Mouse (Mus musculus) forebrain, postnatal 0 days (tissue): ENCODE results near the gene Platr17. TPM values are rescaled to one million over a fixed set of nuclear protein-coding genes. Genes with fewer than 3 reads are reported as not detected.
A peak's percentile ranks its signal among the peaks of the same experiment; 100 is the strongest.

Source experiments
- ATAC-seq: fragments of 200-750 bp; cut with Nextera tagmentation; 2 replicates; pipeline ENCODE4 v1.8.0; 2017; ENCODE audit warnings: mild to moderate bottlenecking, moderate library complexity
- DNase-seq: peaks from one replicate; pipeline ENCODE4 v3.0.0-alpha.2; 2015
- H3K27ac ChIP-seq: fragments of 300-500 bp; sonication (generic); 2 replicates; pipeline ENCODE4 v1.5.1; 2014; ENCODE audit warnings: low read depth, mild to moderate bottlenecking, antibody characterized with exemption, low read length, moderate library complexity, mixed read lengths
- H3K27me3 ChIP-seq: fragments of 300-500 bp; sonication (generic); 2 replicates; pipeline ENCODE4 v1.6.1; 2014; ENCODE audit warnings: mild to moderate bottlenecking, low read length, mixed read lengths; ENCODE audit not compliant: insufficient read depth
- H3K36me3 ChIP-seq: fragments of 300-500 bp; sonication (generic); 2 replicates; pipeline ENCODE4 v1.6.1; 2014; ENCODE audit warnings: mild to moderate bottlenecking, moderate library complexity; ENCODE audit not compliant: insufficient read depth
- H3K4me1 ChIP-seq: fragments of 300-500 bp; sonication (generic); 2 replicates; pipeline ENCODE4 v1.6.1; 2014; ENCODE audit warnings: antibody characterized with exemption; ENCODE audit not compliant: insufficient read depth
- H3K4me2 ChIP-seq: fragments of 300-500 bp; sonication (generic); 2 replicates; pipeline ENCODE4 v1.6.1; 2014; ENCODE audit warnings: low read depth, mild to moderate bottlenecking, moderate library complexity
- H3K4me3 ChIP-seq: fragments of 300-500 bp; sonication (generic); 2 replicates; pipeline ENCODE4 v1.5.1; 2014; ENCODE audit warnings: low read depth, low read length, mixed read lengths
- H3K9ac ChIP-seq: fragments of 300-500 bp; sonication (generic); 2 replicates; pipeline ENCODE4 v1.6.1; 2014; ENCODE audit warnings: mild to moderate bottlenecking
- H3K9me3 ChIP-seq: fragments of 300-500 bp; sonication (generic); 2 replicates; pipeline ENCODE4 v1.6.1; 2016; ENCODE audit warnings: low read length
- CTCF ChIP-seq: sonication (generic); IDR thresholded peaks from 2 replicates; pipeline ENCODE4 v1.5.1; 2016; ENCODE audit warnings: antibody characterized with exemption, control low read depth, low read depth
- WGBS: fragments of 180-500 bp; shearing (Covaris S2); extraction: QIAGEN DNeasy Blood & Tissue Kit; methylation state at CpG from one replicate; pipeline ENCODE4 v1.1.7; 2014; 5-methylcytosine and 5-hydroxymethylcytosine counted together
- polyA plus RNA-seq: library from polyadenylated mRNA; unstranded; fragments of >200 nt; fragmentation: Nextera tagmentation; extraction: Ambion mirVana; gene quantifications from 2 replicates; pipeline ENCODE4 v1.2.1, GENCODE M21; 2015
- total RNA-seq: library from RNA; depleted of rRNA; stranded (reverse); fragments of >200 nt; gene quantifications from 2 replicates; pipeline ENCODE4 v1.2.3, GENCODE M21; 2014

Platr17 gene
- total and polyA plus RNA-seq, 2 experiments from 2014 or later = 2.0 TPM; not detected in 1

- H3K9me3 ChIP-seq = no peaks in the 10 kb centered on the region
- ATAC-seq = no peak
- no peak overlapping the region for H3K27ac ChIP-seq
- 0 out of 2 replicates have a peak, but pooled peaks cover 5% of the 10 kb centered on the region for H3K36me3 ChIP-seq
- H3K4me2 ChIP-seq = no peak overlapping the region
- no peaks in the 10 kb centered on the region for H3K27me3 ChIP-seq
- no peak for DNase-seq
- no peak overlapping the region for H3K4me3 ChIP-seq
- peaks cover 10% of the 10 kb centered on the region for H3K4me1 ChIP-seq
- peak; percentile 66 for TF ChIP-seq CTCF
- WGBS = 90% methylated on average over 10 of the region's 10 CpGs
- no peak overlapping the region for H3K9ac ChIP-seq
Measured at GRCm38 (mm10) chr17:33924577-33925283, 19.8 kb downstream of the Platr17 start.

- WGBS = 87% methylated on average over 21 of the region's 21 CpGs
- no peak for TF ChIP-seq CTCF
- Histone ChIP-seq H3K9me3 (no peaks in the 10 kb centered on the region), H3K36me3 (0 out of 2 replicates have a peak, but pooled peaks cover 5% of the 10 kb centered on the region), H3K4me1 (peaks cover 3% of the 10 kb centered on the region; the same call in 1 of the 2 replicates), H3K4me3 (no peak overlapping the region), H3K4me2 (no peak overlapping the region), H3K27me3 (no peaks in the 10 kb centered on the region), H3K9ac (no peak overlapping the region), H3K27ac (no peak overlapping the region)
- no peak for DNase-seq
- ATAC-seq = no peak
Measured at GRCm38 (mm10) chr17:33925406-33926116, 20.6 kb downstream of the Platr17 start.

GRCm38 (mm10) chr17:33926207-33926932, 21.4 kb downstream of the Platr17 start:
- H3K9ac ChIP-seq = no peak overlapping the region
- 75% methylated on average over 17 of the region's 17 CpGs for WGBS
- H3K9me3 ChIP-seq = no peaks in the 10 kb centered on the region
- H3K27ac ChIP-seq = no peak overlapping the region
- no peak overlapping the region for H3K4me2 ChIP-seq
- no peak for ATAC-seq
- peak; percentile 25; the same call in 1 of the 2 replicates for TF ChIP-seq CTCF
- peaks cover 3% of the 10 kb centered on the region; the same call in 1 of the 2 replicates for H3K4me1 ChIP-seq
- DNase-seq = no peak
- H3K27me3 ChIP-seq = no peaks in the 10 kb centered on the region
- no peak overlapping the region for H3K4me3 ChIP-seq
- 0 out of 2 replicates have a peak, but pooled peaks cover 5% of the 10 kb centered on the region for H3K36me3 ChIP-seq

- peak overlapping the region; percentile 66 for H3K4me3 ChIP-seq
- H3K36me3 ChIP-seq = peaks cover 11% of the 10 kb centered on the region; the same call in 1 of the 2 replicates
- no peak for ATAC-seq
- no peaks in the 10 kb centered on the region for H3K27me3 ChIP-seq
- TF ChIP-seq CTCF = no peak
- peak overlapping the region; percentile 64; the same call in 1 of the 2 replicates for H3K27ac ChIP-seq
- no peak for DNase-seq
- peaks cover 3% of the 10 kb centered on the region; the same call in 1 of the 2 replicates for H3K4me1 ChIP-seq
- peak overlapping the region; percentile 65 for H3K9ac ChIP-seq
- no peaks in the 10 kb centered on the region for H3K9me3 ChIP-seq
- WGBS = 63% methylated on average over 21 of the region's 21 CpGs
- H3K4me2 ChIP-seq = peak overlapping the region; percentile 87
Measured at GRCm38 (mm10) chr17:33928251-33928947, 23.5 kb downstream of the Platr17 start.

GRCm38 (mm10) chr17:33929371-33930279, 24.7 kb downstream of the Platr17 start, which contains the start of gene Rgl2:
Gene Rgl2 (plus strand): TSS chr17:33929543.
- Histone ChIP-seq H3K36me3 (peaks cover 14% of the 10 kb centered on the region; the same call in 1 of the 2 replicates), H3K9me3 (no peaks in the 10 kb centered on the region), H3K4me3 (peak within 1 kb of the TSS; percentile 66), H3K9ac (peak within 1 kb of the TSS; percentile 65), H3K4me1 (peaks cover 3% of the 10 kb centered on the region; the same call in 1 of the 2 replicates), H3K27me3 (no peaks in the 10 kb centered on the region), H3K27ac (peak within 1 kb of the TSS; percentile 88), H3K4me2 (peak within 1 kb of the TSS; percentile 87)
- peak; percentile 98 for DNase-seq
- peak; percentile 70 for TF ChIP-seq CTCF
- WGBS = 1% methylated on average over 78 of the region's 80 CpGs
- peak; percentile 93 for ATAC-seq
